Mouse (Mus musculus) cerebellum, postnatal 14 days (tissue): ENCODE data around the gene Clcn3.
"Not testable (repeated sequence)": the region's sequence is repeated elsewhere in the genome, so short reads cannot be mapped to it uniquely, and the experiment has no call there.

Experiments used
- DNase-seq, 2 experiments: peaks; one replicate each; pipeline ENCODE4 v3.0.0; 2021; ENCODE audit warnings: mixed read lengths in 2 of 2

The Clcn3 gene

DNA sequence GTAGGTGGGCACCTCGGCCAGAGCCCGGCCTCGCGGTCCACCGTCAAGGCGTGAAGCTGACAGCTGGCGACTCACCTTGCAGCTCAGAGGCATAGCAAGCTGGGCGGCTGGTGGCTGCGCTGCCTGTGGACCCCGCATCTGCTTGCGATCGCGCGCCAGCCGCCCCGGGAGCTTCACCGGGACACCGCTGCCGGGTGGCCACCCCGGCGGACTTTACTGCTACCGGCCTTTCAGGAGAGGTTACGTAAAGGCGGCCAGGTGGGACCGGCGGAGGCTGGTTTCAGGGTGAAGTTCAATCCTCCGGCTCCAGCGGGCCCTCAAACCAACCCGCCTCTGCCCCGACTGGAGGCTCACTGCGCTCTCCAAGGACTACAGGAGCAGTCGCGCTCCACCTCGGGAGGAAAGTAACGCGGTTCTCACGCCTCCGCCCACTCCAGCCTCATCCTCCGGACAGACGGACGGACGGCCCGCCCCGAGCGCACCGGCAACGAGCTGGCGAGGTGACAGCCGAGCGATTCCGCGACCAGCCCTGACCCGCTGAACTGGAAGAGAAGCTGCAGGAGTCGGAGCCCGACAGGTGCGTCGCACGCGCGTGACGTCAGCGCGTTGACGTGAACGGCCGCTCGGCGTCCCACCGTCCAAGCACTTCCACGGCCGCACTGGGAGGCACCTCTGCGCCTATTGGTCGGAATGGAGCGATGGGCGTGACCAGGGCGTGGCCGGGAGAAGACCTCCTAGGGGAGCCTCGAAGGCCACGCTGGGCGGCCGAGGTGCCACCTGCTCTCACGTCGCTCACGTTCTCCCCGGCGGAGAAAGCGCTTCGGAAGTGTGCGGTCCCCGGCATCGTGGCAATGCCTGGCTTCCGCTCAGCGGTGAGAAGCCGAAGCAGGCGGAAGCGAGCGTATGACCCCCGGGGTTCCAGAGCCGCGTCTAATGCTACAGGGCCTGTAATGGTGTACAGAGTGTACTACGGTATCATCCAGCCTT, at the start of gene Clcn3:
Gene Clcn3 (minus strand): TSS at position 600 of the 987 bp plus-strand sequence.
- DNase-seq, result peak; percentile 98

DNA sequence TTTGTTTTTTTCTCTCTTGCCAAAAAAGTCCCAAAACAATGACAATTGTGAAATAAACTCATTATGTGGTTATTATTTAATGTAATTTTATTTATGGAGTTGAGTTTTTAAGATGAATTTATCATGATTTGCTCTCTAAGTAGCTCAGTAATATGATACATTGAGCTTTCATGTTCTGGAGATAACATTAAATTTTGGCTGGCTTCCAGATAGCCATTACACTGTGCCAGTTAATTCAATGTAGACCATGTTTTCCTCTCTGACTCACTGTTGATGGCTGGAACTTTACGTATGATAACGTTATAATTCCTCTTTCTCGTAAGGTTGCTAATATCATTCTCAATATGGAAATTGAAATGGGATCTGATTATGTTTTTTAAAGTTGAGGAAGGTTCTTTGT, 13.4 kb upstream of the Clcn3 start:
- no peak for DNase-seq

DNA sequence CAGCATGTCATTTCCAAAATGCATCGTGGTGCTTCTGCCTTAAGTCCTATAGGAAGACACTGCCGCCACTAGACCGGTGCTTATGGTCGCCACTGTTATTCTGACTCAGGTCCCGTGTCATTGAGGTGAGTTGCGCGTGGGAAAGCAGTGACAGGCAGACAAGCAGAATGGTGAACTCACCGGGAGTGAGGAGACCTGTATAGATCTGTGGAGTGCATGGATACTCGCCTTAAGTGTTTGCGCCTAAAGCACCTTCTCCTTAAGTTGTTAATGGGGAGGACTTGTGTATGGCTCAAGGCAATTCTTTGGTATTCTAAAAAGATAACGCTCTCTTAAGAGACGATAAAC, 10.5 kb upstream of the Clcn3 start:
- DNase-seq, result no peak

DNA sequence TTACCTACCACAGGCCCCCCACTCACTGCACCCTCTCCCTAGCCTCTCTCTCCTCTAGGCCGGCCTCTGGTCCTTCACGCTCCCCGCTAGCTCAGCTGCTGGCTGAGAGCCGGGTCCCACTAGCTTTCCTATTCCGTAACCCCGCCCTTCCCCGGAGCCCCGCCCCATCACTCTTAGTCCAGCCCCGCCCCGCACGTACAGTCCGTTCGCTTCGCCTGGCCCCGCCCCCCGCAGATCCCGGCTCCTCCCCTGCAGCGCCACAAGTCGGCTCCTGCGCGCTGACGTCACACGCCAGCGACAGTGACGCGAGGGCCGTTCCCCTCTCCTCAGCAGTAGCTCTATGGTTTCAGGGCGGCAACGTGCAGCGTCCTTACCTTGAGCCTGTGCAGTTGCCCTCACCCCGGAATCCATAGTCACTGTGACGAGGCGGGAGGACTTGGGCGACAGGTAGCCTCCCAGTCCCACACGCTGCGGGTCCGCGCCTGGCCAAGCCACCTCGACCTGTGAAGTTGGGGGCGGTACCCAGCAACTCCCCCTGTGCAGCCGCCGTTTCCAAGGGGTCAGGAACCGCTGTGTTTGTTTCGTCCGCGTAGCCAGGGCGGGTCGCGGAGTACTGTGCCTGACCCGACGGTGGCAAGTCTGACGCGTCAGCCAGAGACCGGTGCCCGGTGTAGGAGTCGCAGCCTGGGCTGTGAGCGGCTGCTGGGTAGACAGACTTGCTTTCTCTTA, 10.0 kb upstream of the Clcn3 start, which contains the start of gene Nek1:
Gene Nek1 (plus strand): TSS at position 286 of the 729 bp plus-strand sequence.
- DNase-seq, result peak; percentile 99 to 100

DNA sequence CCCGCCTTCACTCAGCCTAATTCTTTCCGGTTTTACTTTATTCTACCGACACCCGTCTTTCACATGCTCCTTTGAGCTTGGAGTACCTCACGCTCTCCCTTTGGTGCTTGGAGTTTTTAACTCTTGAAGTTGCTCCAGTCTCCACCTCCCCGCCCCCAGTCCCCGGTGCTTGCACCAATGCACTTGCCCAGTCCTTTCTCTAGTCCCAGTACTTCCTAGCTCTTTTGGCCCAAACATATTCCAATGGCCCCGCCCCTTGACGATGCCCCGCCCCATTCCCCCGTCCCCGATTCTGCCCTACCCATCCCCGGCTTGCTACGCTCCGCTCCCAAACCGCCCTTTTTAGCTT, 9.4 kb upstream of the Clcn3 start:
- DNase-seq, result no peak

DNA sequence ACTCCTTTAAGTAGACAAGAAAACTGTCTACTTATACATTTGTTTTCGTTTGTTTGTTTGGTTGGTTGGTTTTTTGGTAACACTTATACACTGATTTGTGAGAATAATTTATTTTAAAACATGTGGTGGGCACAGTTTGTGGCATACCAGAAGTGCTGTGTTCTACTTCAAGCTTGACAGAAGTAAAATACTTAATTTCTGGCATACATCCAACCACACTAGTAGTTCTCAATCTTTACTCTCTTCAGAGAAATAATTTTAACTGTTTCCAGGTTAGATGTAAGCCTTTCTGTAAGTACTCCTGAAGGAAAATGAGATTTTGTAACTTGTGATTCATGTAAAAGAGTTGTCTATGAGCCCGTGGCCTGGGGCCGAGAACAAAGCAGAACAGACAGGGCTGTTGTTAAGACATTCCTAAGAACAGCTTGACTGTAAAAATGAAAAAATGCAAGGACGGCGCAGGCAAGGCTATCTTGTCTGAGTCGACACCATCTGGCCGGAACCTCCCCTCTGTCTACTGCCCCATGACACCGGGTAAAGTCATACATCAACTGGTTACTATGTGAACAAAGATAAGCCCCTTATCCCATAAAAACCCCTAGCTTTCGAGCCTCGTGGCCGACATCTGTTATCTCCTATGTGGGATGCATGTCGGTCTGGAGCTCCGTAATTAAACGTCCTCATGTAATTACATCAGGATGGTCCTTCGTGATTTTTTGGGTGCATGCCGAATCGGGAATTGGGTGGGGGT, 1.3 kb upstream of the Clcn3 start:
- DNase-seq, result not testable (repeated sequence)

DNA sequence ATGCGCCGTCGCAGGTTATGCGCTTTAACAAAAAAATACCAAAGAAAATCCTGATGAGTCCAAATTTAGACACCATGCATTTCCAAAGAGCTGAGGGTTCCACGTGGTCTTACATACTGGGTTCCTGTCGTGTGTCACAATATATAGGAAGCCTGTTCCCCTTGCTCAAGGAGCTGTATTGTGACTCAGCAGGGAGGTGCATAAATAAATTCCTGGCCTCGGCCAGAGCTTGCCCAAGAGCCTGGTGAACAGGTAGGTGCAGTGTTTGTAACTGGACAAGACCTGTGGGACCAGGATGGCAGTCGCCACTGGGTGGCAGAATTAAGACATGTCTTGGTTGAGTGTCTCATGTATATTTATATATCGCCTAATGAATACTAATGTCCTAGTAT, 584 bp upstream of the Clcn3 start:
- DNase-seq, result peak; percentile 75 to 76

DNA sequence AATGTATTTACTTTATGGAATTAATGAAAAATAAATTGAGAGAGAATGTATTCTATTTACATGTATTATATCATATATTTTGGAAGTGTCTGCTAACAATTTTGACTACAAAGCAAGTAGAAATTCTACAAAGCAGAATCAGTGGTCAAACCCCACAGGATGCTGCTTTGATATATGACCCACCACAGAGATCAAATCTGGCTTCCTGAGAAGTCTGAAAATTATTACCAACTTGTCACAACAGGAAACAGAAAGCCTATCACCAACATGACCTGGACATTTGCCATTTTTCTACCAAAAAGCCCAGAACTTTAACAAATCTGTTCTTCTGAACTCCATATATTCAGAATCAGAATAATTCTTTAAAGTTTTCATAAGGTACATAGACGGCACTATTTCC, 1.7 kb downstream of the Clcn3 start:
- no peak for DNase-seq

DNA sequence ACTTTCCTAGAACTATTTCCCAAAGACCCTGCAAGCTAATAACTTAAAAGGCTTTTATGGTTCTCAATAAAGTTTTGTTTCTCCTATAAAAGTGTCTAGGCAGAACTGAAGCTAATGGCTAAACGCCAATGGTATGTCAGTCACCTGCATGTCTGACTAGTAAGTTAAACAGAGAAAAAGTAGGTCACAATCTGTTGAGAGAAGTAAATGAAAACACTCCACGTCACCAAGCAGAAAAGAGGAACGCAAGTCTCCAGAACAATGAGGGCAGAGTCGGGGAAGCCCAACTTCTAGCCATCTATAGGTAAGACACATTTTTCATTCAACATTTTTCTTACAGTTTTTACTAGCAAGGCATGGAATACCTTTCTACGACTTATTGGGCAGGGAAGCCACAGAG, 4.6 kb downstream of the Clcn3 start:
- DNase-seq, result no peak

DNA sequence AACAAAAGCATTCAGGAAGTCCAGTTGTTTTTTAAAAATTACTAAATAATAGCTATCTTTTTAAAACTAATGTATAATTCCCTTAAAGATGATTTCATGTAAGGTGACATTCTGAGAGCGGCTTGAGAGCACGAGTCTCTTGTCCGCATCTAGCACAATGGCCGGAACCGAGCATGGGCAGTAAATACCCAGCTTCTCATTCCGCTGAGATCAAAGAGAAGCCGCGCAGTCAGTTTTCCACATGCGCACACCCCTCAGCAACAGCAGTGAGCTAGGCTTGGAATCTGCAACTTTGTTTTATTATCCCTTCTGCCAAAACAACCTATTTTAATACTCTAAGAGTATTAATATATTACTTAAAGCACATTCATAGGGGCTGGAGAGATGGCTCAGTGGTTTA, 6.3 kb downstream of the Clcn3 start:
- no peak for DNase-seq

DNA sequence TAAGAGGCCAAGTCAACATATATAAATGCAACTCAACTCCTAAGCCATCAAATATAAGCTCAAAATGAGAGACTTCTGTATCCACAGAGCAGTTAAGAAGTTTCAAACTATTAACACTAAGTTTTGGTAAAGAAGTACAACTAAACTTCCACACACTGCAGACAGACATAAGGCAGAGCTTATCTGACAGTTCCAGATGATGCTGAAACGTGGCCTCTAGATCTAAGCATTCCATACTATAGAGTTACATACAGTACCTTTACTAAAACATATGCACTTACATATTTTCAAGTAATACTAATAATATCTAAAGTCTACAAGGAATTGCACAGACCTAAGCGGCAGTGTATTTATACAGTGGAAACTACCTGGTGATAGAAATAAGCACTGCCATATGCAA, 8.3 kb downstream of the Clcn3 start:
- no peak for DNase-seq

DNA sequence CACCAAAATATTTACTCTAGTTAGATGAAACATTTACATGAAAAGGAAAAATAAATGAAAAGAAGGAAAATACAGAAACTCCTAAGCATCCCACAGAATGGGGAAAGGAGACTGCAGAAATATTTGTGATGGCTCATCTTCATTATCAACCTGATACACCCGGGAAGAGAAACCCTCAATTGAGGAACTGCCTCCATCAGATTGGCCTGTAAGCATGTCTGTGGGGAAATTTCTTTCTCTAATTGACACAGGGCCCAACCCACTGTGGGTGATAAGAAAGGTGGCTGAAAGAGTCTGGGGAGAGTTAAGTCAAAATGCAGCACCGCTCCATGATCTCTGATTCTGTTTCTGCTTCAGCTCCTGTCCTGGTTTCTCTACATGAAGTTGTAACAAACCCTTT, 9.7 kb downstream of the Clcn3 start:
- no peak for DNase-seq

DNA sequence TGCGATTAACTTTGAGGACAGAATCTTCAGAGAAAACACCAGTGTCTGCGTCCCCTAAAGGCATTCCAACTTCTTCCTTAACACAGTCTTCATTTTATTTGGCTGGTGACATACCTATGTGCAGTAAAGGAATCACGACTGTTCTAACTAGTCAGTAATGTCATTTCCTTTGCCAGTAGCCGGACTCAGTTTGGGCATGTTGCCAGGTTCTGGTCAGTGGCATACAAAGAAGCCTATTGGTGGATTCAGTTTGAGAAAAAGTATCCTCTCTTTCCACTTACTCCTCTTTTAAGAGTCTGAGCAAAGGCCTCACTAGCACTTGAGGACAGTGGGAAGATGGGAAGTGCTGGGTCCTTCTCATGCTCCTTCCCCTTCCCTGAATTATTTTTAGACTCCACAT, 11.3 kb downstream of the Clcn3 start:
- DNase-seq, result peak; percentile 54 to 66

DNA sequence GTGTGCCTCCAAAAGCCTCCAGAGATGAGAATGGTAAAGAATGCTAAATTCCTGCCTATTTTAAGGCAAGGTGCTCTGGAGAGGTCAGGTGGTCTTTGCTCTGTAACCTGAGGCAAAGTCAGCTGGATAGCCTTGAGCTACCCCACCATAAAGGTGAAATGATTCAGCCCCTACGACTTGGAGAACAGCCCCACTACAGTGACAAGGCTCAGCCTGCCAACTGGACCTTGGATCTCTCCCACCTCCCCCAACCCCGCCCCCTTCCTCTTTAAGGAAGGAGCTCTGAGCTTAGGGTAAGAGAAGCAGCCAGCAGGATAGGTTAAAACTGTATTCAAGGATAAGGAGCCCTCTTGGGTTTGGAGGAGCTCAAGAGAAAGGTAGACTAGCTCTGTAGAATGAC, 14.0 kb downstream of the Clcn3 start:
- DNase-seq, result no peak

DNA sequence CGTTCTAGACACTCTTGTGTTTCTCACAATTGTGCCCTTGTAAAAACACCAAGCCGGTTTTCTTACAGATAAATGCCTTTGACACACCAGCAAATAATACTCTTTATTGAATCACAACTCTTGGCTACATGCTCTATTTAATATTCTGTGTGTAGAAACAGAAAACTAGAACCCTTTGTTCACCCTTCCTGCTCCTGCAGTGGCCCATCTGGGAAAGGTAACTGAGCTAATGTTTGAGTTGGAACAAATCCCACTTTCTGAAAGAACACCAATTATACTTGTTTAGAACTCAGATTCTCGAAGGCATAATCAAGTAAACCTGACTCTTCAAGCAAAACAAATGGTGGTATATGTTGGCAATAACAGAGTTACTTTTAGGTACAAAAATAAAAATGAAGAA, 17.4 kb downstream of the Clcn3 start:
- DNase-seq, result no peak

DNA sequence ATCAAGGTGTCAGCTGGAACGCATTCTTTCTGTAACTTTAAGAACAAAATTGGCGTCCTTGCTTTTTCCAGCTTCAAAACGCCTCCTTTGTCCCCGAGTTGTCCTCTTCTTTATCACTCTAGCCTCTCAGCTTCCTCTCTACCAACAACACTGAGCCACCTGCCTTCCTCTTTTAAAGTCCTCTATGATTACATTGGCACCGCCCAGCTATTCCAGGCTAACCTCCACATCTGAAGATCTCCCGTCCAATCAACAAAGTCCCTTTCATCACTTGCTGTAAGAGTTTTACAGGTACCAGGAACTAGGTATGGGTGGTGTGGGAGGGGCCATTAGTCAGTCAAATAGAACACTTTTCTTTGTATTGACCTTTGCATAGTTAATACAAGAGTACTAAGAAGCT, 17.8 kb downstream of the Clcn3 start:
- DNase-seq, result no peak

DNA sequence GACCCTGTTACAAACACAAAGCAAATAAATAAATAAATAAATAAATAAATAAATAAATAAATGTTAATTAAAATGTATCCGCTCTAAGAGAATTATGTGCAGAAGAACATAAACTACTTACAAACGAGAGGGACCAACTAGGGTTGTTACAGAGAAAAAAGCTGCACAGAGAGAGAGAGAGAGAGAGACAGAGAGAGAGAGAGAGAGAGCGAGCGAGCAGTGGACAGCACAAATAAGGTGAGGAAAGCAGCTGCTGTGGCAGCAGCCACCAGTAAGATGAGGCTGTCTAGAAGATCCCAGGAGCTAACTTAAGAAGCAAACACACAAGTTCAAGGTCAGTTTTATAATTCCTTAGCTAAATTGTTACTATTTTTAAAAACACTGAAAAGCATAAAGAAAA, 18.6 kb downstream of the Clcn3 start:
- DNase-seq, result no peak

DNA sequence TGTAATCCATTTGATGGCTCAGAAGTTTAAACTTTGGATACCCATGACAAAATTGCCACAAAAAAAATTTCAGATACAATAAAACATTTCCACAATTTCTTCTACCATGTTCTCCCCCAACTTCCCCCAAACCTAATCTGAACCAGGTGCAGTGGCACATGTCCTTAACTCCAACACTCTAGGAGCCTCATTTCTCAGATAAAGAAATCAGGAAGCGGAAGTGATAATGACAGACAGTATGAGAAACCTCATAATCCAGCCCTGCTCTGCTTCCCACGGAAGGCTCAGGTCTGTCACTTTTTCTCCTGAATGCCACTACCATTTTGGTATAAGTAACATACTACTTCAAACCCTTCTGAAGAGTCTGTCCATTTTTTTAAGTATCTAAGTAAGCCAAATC, 19.2 kb downstream of the Clcn3 start:
- no peak for DNase-seq

DNA sequence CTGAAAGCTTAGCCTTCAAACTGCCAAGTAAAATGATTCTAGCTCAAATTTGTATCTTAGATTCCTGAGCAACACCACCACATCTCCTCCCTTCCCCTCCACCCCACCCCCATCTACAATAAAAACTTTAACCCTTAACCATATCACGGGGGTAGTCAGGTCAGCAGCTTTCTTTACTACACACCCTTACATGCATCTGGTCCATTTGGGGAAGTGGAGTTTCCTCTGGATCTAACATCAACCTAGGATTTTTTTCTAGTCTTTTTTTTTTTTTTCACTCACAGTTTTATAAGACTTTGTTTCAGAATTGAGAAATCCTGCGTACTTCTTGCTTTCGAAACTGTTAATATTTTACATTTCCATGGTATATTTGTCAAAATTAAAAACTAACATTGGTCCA, 20.3 kb downstream of the Clcn3 start:
- DNase-seq, result no peak

DNA sequence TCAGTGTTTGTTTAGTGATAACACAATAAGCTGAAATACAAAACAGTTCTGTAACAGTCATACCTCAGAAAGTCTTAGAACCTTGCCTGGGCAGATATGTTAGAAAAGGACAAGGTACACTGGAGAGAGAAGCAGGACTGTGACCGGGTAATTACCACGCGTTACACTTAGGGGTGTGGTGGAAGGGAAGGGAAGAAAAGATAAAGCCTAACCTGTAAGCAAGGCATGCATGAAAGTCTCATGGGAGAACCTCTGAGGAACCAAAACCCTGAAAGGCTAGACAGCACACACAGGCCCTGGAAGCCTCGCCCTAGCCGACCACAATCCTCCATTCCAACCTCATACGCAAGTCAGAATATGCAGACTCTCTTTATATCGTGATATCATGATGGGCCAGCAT, 26.3 kb downstream of the Clcn3 start:
- DNase-seq, result no peak

DNA sequence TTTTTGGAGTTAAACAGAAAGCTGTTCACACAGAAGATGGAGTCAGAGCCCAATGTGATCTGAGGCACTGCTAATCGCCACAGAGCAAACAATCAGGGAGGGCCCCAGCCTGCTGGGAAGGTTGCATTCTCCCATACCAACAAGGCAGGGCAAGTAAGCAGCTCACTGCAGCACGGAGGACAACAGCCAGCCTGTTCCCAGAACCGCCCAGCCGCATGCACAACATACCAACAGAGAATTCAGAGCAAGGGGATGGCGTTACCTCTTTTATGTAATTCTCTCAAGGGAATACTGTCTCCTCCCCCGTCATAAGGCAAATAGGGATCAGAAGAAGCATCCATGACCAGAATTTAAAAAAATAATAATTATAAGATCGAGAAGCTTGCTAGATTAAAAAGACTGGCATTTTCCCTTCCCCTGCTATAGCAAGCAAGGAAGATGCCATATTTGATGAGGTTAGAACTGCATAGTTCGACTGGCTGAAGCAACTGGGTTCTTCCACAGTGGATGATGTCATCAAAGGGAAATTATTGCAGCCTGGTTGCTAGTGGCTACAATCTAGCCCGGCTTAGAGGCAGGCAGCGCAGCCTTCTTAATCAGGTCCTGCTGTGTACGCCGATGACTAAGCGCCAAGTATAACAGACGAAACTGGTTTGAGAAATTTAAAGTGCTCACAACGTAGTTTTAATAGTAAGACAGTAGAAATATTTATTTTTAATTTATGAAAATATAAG, 28.7 kb downstream of the Clcn3 start:
- peak; percentile 81 to 85 for DNase-seq

DNA sequence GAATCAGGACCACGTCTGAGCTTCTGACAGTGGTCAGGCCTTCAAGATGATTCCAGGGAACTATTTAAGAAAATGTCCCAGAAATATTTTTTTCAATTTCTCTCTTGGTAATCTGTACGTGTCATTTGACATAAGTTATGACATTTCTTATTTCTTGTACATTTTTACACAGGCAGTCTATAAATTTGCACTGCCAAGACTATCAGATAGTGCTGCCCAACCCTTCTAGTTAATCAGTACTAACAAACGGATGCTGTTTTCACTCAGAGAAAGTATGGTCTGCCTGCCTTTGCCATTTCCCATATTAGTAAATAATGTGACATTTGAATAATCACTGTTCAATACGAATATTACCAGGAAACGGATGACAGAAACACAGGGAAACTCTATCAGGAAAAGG, 30.3 kb downstream of the Clcn3 start:
- DNase-seq, result no peak

DNA sequence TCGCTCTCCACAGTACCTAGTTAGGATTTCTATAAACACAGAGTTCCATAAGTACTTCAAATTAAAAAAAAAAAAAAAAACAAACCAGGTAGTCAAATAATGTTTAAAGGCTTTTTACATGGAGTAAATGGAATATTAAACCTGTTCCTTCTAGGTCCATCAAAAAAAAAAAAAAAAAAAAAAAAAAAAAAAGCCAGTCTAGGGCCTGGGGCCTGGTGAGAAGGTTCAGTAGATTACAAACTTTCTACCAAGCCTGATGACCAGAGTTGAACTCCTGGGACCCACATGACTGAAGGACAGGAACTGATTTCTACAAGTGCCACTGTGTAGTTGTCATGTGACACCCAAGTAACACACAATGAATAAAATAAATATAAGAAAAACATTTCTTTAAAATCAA, 31.3 kb downstream of the Clcn3 start:
- DNase-seq, result no peak
